ENCODE assay signal across 25 mouse cellular contexts in the genomic region with DNA sequence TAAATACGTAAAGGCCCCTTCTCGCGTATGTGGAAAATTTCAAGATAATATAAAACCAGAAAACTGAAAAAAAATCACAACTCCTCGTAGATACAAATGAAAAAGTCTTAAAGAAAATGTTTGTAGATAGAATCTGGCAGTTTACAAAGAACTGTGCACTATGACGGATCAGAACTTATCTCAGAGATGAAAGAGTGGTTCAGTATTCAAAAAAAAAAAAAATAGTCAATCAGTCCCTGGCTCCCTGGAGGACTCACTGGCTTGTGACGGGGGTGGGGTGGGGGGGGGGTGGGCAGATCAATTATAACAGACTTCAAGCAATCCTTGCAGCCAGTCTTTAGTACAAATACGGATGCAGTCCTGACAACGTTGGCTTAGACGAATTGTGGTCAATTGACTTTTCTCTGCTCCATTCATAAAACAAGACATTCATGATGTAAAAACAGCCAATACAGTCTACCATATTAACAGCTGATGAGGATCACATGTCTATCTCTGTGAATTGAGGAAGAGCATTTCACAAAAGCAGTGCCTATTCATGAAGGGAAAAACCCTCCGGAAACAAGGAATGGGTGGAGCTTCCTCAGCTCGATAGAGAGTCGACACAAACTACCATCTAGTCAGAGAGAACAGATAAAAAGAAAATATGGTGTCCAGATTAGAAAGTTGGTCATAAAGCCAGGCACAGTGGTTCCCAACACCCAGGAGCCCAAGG. TPM values are rescaled to one million over a fixed set of nuclear protein-coding genes. Genes with fewer than 3 reads are reported as not detected.
DNase-seq lines count a peak whose midpoint lies in the region; ATAC-seq lines count a peak whose summit lies in the region.
"Had no signal": no experiment of that assay in that cellular context is flagged by ENCODE, and none has a peak within 500 bp of the region (broad histone marks: within the 10 kb centered on the region; RNA-seq: fewer than 3 reads in every experiment).

No protein-coding gene starts in this region.

- peak; percentile 49; the same call in 1 of the 2 replicates for ATAC-seq in megakaryocyte, adult 5-6 weeks (ENCODE audit: poor library complexity, severe bottlenecking)
- ATAC-seq: forebrain, embryonic 15.5 days; hindbrain, embryonic 16.5 days; intestine, embryonic 15.5 days; midbrain, embryonic 16.5 days had no signal

- peak; percentile 63 for DNase-seq in A20 (ENCODE audit: low read depth, low spot score)
- DNase-seq in CD4-positive helper T cell, adult 2 months (ENCODE audit: low read depth, low spot score) = peak; percentile 47
- peak; percentile 71 for DNase-seq in MEL-GATA-1-ER (ENCODE audit: extremely low read depth, low read depth)
- DNase-seq in cerebellum, postnatal 4 days (ENCODE audit: low spot score in 2 of 2) = no peak
- DNase-seq in frontal cortex, postnatal 14 days (ENCODE audit: low spot score in 2 of 2) = no peak
- DNase-seq in c-Kit-positive CD71-positive TER-119-positive erythroid progenitor cells, embryonic 14.5 days (ENCODE audit: low spot score) = no peak
- DNase-seq in adrenal gland, adult (ENCODE audit: inconsistent age in 2 of 2, low spot score in 1 of 2) = no peak
- DNase-seq: adrenal gland, postnatal 10 days; cerebellum, adult 18-20 months; cerebellum, postnatal 14 days; gastrocnemius, adult 2 months; gastrocnemius, postnatal 36 days; heart, adult 2 months; heart, postnatal 4 days; kidney, adult 2 months; layer of hippocampus, postnatal 36 days; liver; lung, postnatal 4 days; right cerebral cortex, postnatal 4 days had no signal

RNA-seq across cellular contexts. Expression of gene Foxe1, which starts 16.3 kb away (rescaled TPM):
- total RNA-seq in megakaryocyte, adult 5-6 weeks (2015) = 0.11 TPM in 1 of 2 replicates, not detected in the other
- total RNA-seq in megakaryocyte, adult 5-6 weeks (2017) = not detected in 2 replicates
- total RNA-seq: adrenal gland, postnatal 10 days; gastrocnemius, adult 2 months; gastrocnemius, postnatal 36 days; heart, adult 2 months; layer of hippocampus, postnatal 36 days; left cerebral cortex, postnatal 14 days had no signal

RNA-seq across cellular contexts. Expression of gene Trmo, which starts 29.5 kb away (rescaled TPM):
- total RNA-seq in megakaryocyte, adult 5-6 weeks (2015) = 6.9 and 8.4 TPM in 2 replicates
- total RNA-seq in megakaryocyte, adult 5-6 weeks (2017) = 6.8 and 9.0 TPM in 2 replicates

RNA-seq across cellular contexts. Expression of gene Hemgn, which starts 53.6 kb away (rescaled TPM):
- total RNA-seq in megakaryocyte, adult 5-6 weeks (2015) = 4.8 and 12.0 TPM in 2 replicates
- 5.8 and 11.8 TPM in 2 replicates for total RNA-seq in megakaryocyte, adult 5-6 weeks (2017)
- total RNA-seq: gastrocnemius, adult 2 months; gastrocnemius, postnatal 36 days; layer of hippocampus, postnatal 36 days; left cerebral cortex, postnatal 14 days had no signal

Comparison
In these comparisons a context has a peak if more than half of its experiments do, and no peak if none do; other contexts are left out.
1. DNase-seq: peak in A20 (single experiment), CD4-positive helper T cell, adult 2 months (single experiment) and MEL-GATA-1-ER (single experiment); none in cerebellum, postnatal 4 days (0 of 2), frontal cortex, postnatal 14 days (0 of 2), c-Kit-positive CD71-positive TER-119-positive erythroid progenitor cells, embryonic 14.5 days (single experiment) and adrenal gland, adult (0 of 2).